Mouse (Mus musculus): Measurements from ENCODE around the gene Etv1. TPM values are rescaled to one million over a fixed set of nuclear protein-coding genes. Genes with fewer than 3 reads are reported as not detected.

Etv1 gene
- 12.8 and 14.4 TPM in 2 replicates for polyA plus RNA-seq (2015; fragmentation: Nextera tagmentation; extraction: Ambion mirVana)

GRCm38 (mm10) chr12:38779186-38779777 is at the start of gene Etv1:
Gene Etv1 (plus strand): TSS chr12:38779380.
- Histone ChIP-seq H3K9ac (replicated peaks; ENCODE audit: low read length) (peak within 1 kb of the TSS; percentile 68), H3K4me3 (ENCODE audit: low read length) (peak within 1 kb of the TSS; percentile 72), H3K27ac (ENCODE audit: low read length) (peak within 1 kb of the TSS; percentile 96), H3K4me1 (ENCODE audit: insufficient read depth, low read length) (0 out of 2 replicates have a peak, but pooled peaks cover 6% of the 10 kb centered on the region), H3K4me2 (replicated peaks; ENCODE audit: low read depth, low read length) (peak within 1 kb of the TSS; percentile 84), H3K9me3 (ENCODE audit: low read length) (no peaks in the 10 kb centered on the region), H3K27me3 (ENCODE audit: insufficient read depth, low read length) (no peaks in the 10 kb centered on the region), H3K36me3 (ENCODE audit: insufficient read depth, low read length) (no peaks in the 10 kb centered on the region)
- WGBS = under 1% methylated on average over 20 of the region's 20 CpGs
- ATAC-seq (ENCODE audit: low FRiP score, low TSS enrichment) = peak; percentile 79

- Histone ChIP-seq H3K4me2 (replicated peaks; ENCODE audit: low read depth, low read length) (no peak overlapping the region), H3K36me3 (ENCODE audit: insufficient read depth, low read length) (no peaks in the 10 kb centered on the region), H3K9ac (replicated peaks; ENCODE audit: low read length) (no peak overlapping the region), H3K27ac (ENCODE audit: low read length) (no peak overlapping the region), H3K4me3 (ENCODE audit: low read length) (no peak overlapping the region), H3K9me3 (ENCODE audit: low read length) (no peaks in the 10 kb centered on the region), H3K4me1 (ENCODE audit: insufficient read depth, low read length) (no peaks in the 10 kb centered on the region), H3K27me3 (ENCODE audit: insufficient read depth, low read length) (no peaks in the 10 kb centered on the region)
- 75% methylated on average over 3 of the region's 3 CpGs for WGBS
- no peak for ATAC-seq (ENCODE audit: low FRiP score, low TSS enrichment)
These were observed 49.5 kb upstream of the Etv1 start for GRCm38 (mm10) chr12:38729661-38730060.

GRCm38 (mm10) chr12:38730791-38731190 is 48.4 kb upstream of the Etv1 start:
- Histone ChIP-seq H3K9me3 (ENCODE audit: low read length) (no peaks in the 10 kb centered on the region), H3K4me1 (ENCODE audit: insufficient read depth, low read length) (no peaks in the 10 kb centered on the region), H3K4me2 (replicated peaks; ENCODE audit: low read depth, low read length) (no peak overlapping the region), H3K27ac (ENCODE audit: low read length) (no peak overlapping the region), H3K4me3 (ENCODE audit: low read length) (no peak overlapping the region), H3K9ac (replicated peaks; ENCODE audit: low read length) (no peak overlapping the region), H3K36me3 (ENCODE audit: insufficient read depth, low read length) (no peaks in the 10 kb centered on the region), H3K27me3 (ENCODE audit: insufficient read depth, low read length) (no peaks in the 10 kb centered on the region)
- 86% methylated on average over 2 of the region's 2 CpGs for WGBS
- no peak for ATAC-seq (ENCODE audit: low FRiP score, low TSS enrichment)

GRCm38 (mm10) chr12:38759322-38759721 is 19.9 kb upstream of the Etv1 start:
- Histone ChIP-seq H3K9ac (replicated peaks; ENCODE audit: low read length) (no peak overlapping the region), H3K4me1 (ENCODE audit: insufficient read depth, low read length) (no peaks in the 10 kb centered on the region), H3K36me3 (ENCODE audit: insufficient read depth, low read length) (no peaks in the 10 kb centered on the region), H3K4me3 (ENCODE audit: low read length) (no peak overlapping the region), H3K4me2 (replicated peaks; ENCODE audit: low read depth, low read length) (no peak overlapping the region), H3K27ac (ENCODE audit: low read length) (no peak overlapping the region), H3K9me3 (ENCODE audit: low read length) (no peaks in the 10 kb centered on the region), H3K27me3 (ENCODE audit: insufficient read depth, low read length) (no peaks in the 10 kb centered on the region)
- ATAC-seq (ENCODE audit: low FRiP score, low TSS enrichment) = no peak
- WGBS = 34% methylated on average over 2 of the region's 2 CpGs

- peak overlapping the region; percentile 84; the same call in 1 of the 2 replicates for H3K4me2 ChIP-seq (replicated peaks; ENCODE audit: low read depth, low read length)
- no peaks in the 10 kb centered on the region for H3K27me3 ChIP-seq (ENCODE audit: insufficient read depth, low read length)
- H3K9me3 ChIP-seq (ENCODE audit: low read length) = no peaks in the 10 kb centered on the region
- 71% methylated on average over 7 of the region's 7 CpGs for WGBS
- 0 out of 2 replicates have a peak, but pooled peaks cover 6% of the 10 kb centered on the region for H3K4me1 ChIP-seq (ENCODE audit: insufficient read depth, low read length)
- H3K4me3 ChIP-seq (ENCODE audit: low read length) = no peak overlapping the region
- no peak overlapping the region for H3K9ac ChIP-seq (replicated peaks; ENCODE audit: low read length)
- ATAC-seq (ENCODE audit: low FRiP score, low TSS enrichment) = no peak
- no peak overlapping the region for H3K27ac ChIP-seq (ENCODE audit: low read length)
- no peaks in the 10 kb centered on the region for H3K36me3 ChIP-seq (ENCODE audit: insufficient read depth, low read length)
These were observed 1.9 kb upstream of the Etv1 start for GRCm38 (mm10) chr12:38777316-38777715.

- H3K4me1 ChIP-seq (ENCODE audit: insufficient read depth, low read length) = 0 out of 2 replicates have a peak, but pooled peaks cover 6% of the 10 kb centered on the region
- no peaks in the 10 kb centered on the region for H3K9me3 ChIP-seq (ENCODE audit: low read length)
- H3K27ac ChIP-seq (ENCODE audit: low read length) = peak overlapping the region; percentile 4; the same call in 1 of the 2 replicates
- peak overlapping the region; percentile 7; the same call in 1 of the 2 replicates for H3K9ac ChIP-seq (replicated peaks; ENCODE audit: low read length)
- no peaks in the 10 kb centered on the region for H3K27me3 ChIP-seq (ENCODE audit: insufficient read depth, low read length)
- H3K36me3 ChIP-seq (ENCODE audit: insufficient read depth, low read length) = no peaks in the 10 kb centered on the region
- peak overlapping the region; percentile 72 for H3K4me3 ChIP-seq (ENCODE audit: low read length)
- ATAC-seq (ENCODE audit: low FRiP score, low TSS enrichment) = no peak
- peak overlapping the region; percentile 84 for H3K4me2 ChIP-seq (replicated peaks; ENCODE audit: low read depth, low read length)
- WGBS = 7% methylated on average over 6 of the region's 6 CpGs
These were observed 1.3 kb upstream of the Etv1 start for GRCm38 (mm10) chr12:38777957-38778298.

GRCm38 (mm10) chr12:38778299-38779075 is 693 bp upstream of the Etv1 start:
- Histone ChIP-seq H3K36me3 (ENCODE audit: insufficient read depth, low read length) (no peaks in the 10 kb centered on the region), H3K27me3 (ENCODE audit: insufficient read depth, low read length) (no peaks in the 10 kb centered on the region), H3K4me1 (ENCODE audit: insufficient read depth, low read length) (0 out of 2 replicates have a peak, but pooled peaks cover 6% of the 10 kb centered on the region), H3K27ac (ENCODE audit: low read length) (peak overlapping the region; percentile 96), H3K4me3 (ENCODE audit: low read length) (peak overlapping the region; percentile 72), H3K9ac (replicated peaks; ENCODE audit: low read length) (peak overlapping the region; percentile 68), H3K4me2 (replicated peaks; ENCODE audit: low read depth, low read length) (peak overlapping the region; percentile 84), H3K9me3 (ENCODE audit: low read length) (no peaks in the 10 kb centered on the region)
- WGBS = under 1% methylated on average over 36 of the region's 37 CpGs
- peak; percentile 96 for ATAC-seq (ENCODE audit: low FRiP score, low TSS enrichment)

GRCm38 (mm10) chr12:38780006-38780954 is 1.1 kb downstream of the Etv1 start:
- Histone ChIP-seq H3K27me3 (ENCODE audit: insufficient read depth, low read length) (no peaks in the 10 kb centered on the region), H3K36me3 (ENCODE audit: insufficient read depth, low read length) (no peaks in the 10 kb centered on the region), H3K4me1 (ENCODE audit: insufficient read depth, low read length) (0 out of 2 replicates have a peak, but pooled peaks cover 6% of the 10 kb centered on the region), H3K9me3 (ENCODE audit: low read length) (no peaks in the 10 kb centered on the region), H3K9ac (replicated peaks; ENCODE audit: low read length) (peak overlapping the region; percentile 68), H3K4me2 (replicated peaks; ENCODE audit: low read depth, low read length) (peak overlapping the region; percentile 84), H3K27ac (ENCODE audit: low read length) (peak overlapping the region; percentile 96), H3K4me3 (ENCODE audit: low read length) (peak overlapping the region; percentile 72)
- WGBS = under 1% methylated on average over 33 of the region's 33 CpGs
- peak; percentile 31 for ATAC-seq (ENCODE audit: low FRiP score, low TSS enrichment)

- Histone ChIP-seq H3K27me3 (ENCODE audit: insufficient read depth, low read length) (no peaks in the 10 kb centered on the region), H3K36me3 (ENCODE audit: insufficient read depth, low read length) (no peaks in the 10 kb centered on the region), H3K4me1 (ENCODE audit: insufficient read depth, low read length) (0 out of 2 replicates have a peak, but pooled peaks cover 6% of the 10 kb centered on the region), H3K27ac (ENCODE audit: low read length) (peak overlapping the region; percentile 96; the same call in 1 of the 2 replicates), H3K9ac (replicated peaks; ENCODE audit: low read length) (peak overlapping the region; percentile 68), H3K4me2 (replicated peaks; ENCODE audit: low read depth, low read length) (peak overlapping the region; percentile 84), H3K4me3 (ENCODE audit: low read length) (peak overlapping the region; percentile 72), H3K9me3 (ENCODE audit: low read length) (no peaks in the 10 kb centered on the region)
- ATAC-seq (ENCODE audit: low FRiP score, low TSS enrichment) = no peak
- WGBS = under 1% methylated on average over 11 of the region's 11 CpGs
These were observed 1.8 kb downstream of the Etv1 start for GRCm38 (mm10) chr12:38780955-38781304.

All from kidney, embryonic 16.5 days (tissue).